Mouse (Mus musculus): ENCODE results near the gene Cacna1g. TPM values are rescaled to one million over a fixed set of nuclear protein-coding genes. Genes with fewer than 3 reads are reported as not detected.

Cacna1g gene
- polyA plus RNA-seq, 1 experiment from 2014 or later, result 8.5 TPM

DNA sequence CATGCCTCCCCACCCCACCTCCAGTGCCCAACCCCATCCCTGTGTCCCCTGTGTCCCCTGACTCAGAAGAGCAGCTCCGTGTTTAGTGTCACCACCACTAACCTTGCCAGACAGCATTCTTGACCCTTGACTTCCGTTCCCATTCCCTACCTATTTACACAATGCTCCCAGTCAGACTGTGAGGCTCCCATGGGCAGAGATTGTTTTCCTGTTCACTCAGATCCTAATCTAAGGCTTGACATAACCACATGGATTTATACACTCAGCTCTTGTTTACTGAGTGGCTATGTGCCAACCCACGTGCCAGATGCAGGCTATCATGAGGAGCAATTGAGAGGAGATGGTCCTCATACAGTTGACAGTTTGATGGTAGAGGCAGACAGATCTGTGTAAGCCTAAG is 108.7 kb downstream of the Cacna1g start:
- H3K9ac ChIP-seq, result no peak overlapping the region
- H3K9me3 ChIP-seq (replicated peaks), result no peaks in the 10 kb centered on the region
- no peak for ATAC-seq (replicated peaks; ENCODE audit: low FRiP score)
- no peaks in the 10 kb centered on the region for H3K36me3 ChIP-seq
- 48% methylated on average over 3 of the region's 3 CpGs for WGBS
- no peak overlapping the region for H3K4me2 ChIP-seq
- H3K27ac ChIP-seq, result no peak overlapping the region
- H3K4me1 ChIP-seq, result peaks cover 9% of the 10 kb centered on the region
- no peaks in the 10 kb centered on the region for H3K27me3 ChIP-seq
- no peak overlapping the region for H3K4me3 ChIP-seq (replicated peaks)

DNA sequence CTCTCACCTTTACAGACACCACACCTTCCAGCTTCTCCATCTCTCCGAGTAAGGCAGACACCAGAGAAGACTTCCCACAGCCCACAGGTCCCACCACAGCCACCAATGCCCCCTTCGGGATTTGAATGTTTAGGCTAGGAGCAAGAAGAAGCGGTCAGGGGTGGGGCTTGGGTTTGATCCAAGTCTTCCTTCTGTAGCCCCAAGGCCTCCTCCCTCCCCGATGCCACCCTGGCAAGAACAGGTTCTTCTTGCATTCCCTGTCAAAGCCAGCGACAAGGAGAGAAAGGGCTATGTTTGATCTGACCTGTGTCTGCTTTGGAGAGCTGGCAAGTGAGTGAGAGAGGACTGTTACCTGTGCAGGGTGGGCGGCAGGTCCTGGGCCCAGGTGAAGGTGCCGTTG is 110.3 kb downstream of the Cacna1g start:
- no peak overlapping the region for H3K27ac ChIP-seq
- no peak overlapping the region for H3K4me3 ChIP-seq (replicated peaks)
- H3K4me1 ChIP-seq, result peaks cover 7% of the 10 kb centered on the region; the same call in 1 of the 2 replicates
- no peak for ATAC-seq (replicated peaks; ENCODE audit: low FRiP score)
- no peaks in the 10 kb centered on the region for H3K36me3 ChIP-seq
- no peaks in the 10 kb centered on the region for H3K27me3 ChIP-seq
- H3K9me3 ChIP-seq (replicated peaks), result no peaks in the 10 kb centered on the region
- no peak overlapping the region for H3K4me2 ChIP-seq
- WGBS, result 76% methylated on average over 7 of the region's 7 CpGs
- H3K9ac ChIP-seq, result no peak overlapping the region

DNA sequence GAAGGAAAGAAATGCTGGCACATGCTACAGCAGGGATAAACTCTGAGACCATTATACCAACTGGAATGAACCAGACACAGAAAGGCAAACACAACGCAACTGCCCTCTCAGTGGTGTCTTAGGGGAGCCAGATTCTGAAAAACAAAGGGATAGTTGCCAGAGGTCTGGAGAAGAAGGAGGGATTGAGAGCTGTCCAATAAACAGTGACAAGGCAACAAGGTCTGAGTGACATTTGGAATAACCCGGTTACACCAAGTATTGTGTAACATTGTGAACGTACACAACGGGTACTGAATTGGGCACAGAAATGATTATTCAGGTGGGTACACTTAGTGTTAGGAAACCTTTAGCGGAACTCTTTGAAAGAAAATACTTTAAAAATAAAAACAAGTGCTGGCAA is 111.9 kb downstream of the Cacna1g start:
- Histone ChIP-seq H3K27ac (no peak overlapping the region), H3K4me3 (replicated peaks) (no peak overlapping the region), H3K9ac (no peak overlapping the region)

DNA sequence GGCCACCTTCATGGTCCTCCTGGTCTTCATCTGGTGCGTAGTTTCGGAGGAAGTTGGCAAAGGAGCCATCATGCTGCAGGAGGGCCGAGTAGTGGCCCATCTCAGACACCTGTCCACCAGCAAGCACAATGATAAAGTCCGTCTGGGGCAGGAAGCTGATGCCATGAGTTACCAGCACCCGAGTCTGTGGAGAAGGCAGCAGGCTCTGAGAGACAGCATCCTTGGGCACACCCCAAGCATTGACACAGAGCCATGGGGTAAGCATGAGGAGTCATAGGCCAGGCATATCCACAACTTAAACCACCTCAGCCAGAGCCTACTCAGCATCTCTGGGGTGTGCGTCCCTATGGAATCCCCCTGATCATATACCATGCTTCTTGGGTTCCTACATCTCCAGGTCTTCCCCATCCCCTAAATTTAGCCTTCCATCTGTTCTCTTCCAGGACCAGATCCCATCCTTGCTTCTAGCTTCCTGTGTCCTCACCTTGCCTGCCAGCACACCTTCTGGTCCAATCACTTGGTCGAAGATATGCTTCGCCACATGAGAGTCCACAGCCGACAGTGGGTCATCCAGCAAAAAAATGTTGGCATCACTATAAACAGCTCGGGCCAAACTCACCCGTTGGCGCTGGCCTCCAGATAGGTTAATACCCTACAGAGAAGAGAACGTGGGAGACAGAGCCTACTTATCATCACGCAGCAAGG is 112.7 kb downstream of the Cacna1g start:
- Histone ChIP-seq H3K9me3 (replicated peaks) (no peaks in the 10 kb centered on the region), H3K4me3 (replicated peaks) (no peak overlapping the region), H3K4me2 (no peak overlapping the region), H3K36me3 (no peaks in the 10 kb centered on the region), H3K4me1 (peaks cover 7% of the 10 kb centered on the region; the same call in 1 of the 2 replicates), H3K9ac (no peak overlapping the region), H3K27me3 (no peaks in the 10 kb centered on the region), H3K27ac (no peak overlapping the region)
- no peak for ATAC-seq (replicated peaks; ENCODE audit: low FRiP score)
- 93% methylated on average over 14 of the region's 14 CpGs for WGBS

More for the DNA sequence above, 111.9 kb downstream of the Cacna1g start:
- Histone ChIP-seq H3K27me3 (no peaks in the 10 kb centered on the region), H3K36me3 (no peaks in the 10 kb centered on the region), H3K9me3 (replicated peaks) (no peaks in the 10 kb centered on the region), H3K4me2 (no peak overlapping the region), H3K4me1 (peaks cover 7% of the 10 kb centered on the region; the same call in 1 of the 2 replicates)
- WGBS, result 96% methylated on average over 5 of the region's 5 CpGs
- ATAC-seq (replicated peaks; ENCODE audit: low FRiP score), result no peak

DNA sequence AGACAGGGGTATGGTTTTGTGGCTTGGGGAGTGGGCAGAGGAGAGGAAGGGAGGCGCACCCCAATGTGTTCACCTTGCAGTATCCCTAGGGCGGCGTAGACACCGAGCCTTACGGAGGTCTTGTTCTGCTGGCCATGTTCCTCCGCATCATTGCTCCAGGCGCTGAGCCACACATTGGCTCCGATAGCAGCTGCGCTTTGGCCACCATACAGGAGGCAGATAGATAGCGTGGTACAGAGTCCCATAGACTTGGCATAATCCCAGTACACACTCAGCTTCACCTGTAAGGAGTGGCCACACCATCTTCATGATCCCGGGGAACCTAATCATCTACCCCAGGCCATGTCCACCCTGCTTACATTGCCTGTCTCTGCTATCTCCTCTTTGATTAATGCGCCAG is 114.8 kb downstream of the Cacna1g start:
- ATAC-seq (replicated peaks; ENCODE audit: low FRiP score), result no peak; the same call in 1 of the 2 replicates
- 92% methylated on average over 12 of the region's 12 CpGs for WGBS
- no peak overlapping the region for H3K4me2 ChIP-seq
- no peaks in the 10 kb centered on the region for H3K9me3 ChIP-seq (replicated peaks)
- no peak overlapping the region for H3K4me3 ChIP-seq (replicated peaks)
- no peak overlapping the region for H3K9ac ChIP-seq
- H3K27me3 ChIP-seq, result peaks cover 4% of the 10 kb centered on the region; the same call in 1 of the 2 replicates
- no peak overlapping the region for H3K27ac ChIP-seq
- H3K36me3 ChIP-seq, result no peaks in the 10 kb centered on the region
- H3K4me1 ChIP-seq, result no peaks in the 10 kb centered on the region

Other genes starting within 250 kb of the Cacna1g start
- gene Wfikkn2, start 228.2 kb downstream of the Cacna1g start, polyA plus RNA-seq (2015; fragmentation: Nextera tagmentation; extraction: Ambion mirVana), result 2.4 and 3.4 TPM in 2 replicates
- gene Gm21885, start 192.3 kb downstream of the Cacna1g start, polyA plus RNA-seq (2015; fragmentation: Nextera tagmentation; extraction: Ambion mirVana), result not detected in 2 replicates
- 127 and 131 TPM in 2 replicates for gene Luc7l3, start 152.2 kb downstream of the Cacna1g start, polyA plus RNA-seq (2015; fragmentation: Nextera tagmentation; extraction: Ambion mirVana)
- gene Ankrd40, start 146.2 kb downstream of the Cacna1g start, polyA plus RNA-seq (2015; fragmentation: Nextera tagmentation; extraction: Ambion mirVana), result 14.8 and 15.4 TPM in 2 replicates
- gene Abcc3, start 81.2 kb downstream of the Cacna1g start, polyA plus RNA-seq (2015; fragmentation: Nextera tagmentation; extraction: Ambion mirVana), result 3.4 and 6.0 TPM in 2 replicates
- 0.05 and 0.19 TPM in 2 replicates for gene Spata20, start 12.0 kb upstream of the Cacna1g start, polyA plus RNA-seq (2015; fragmentation: Nextera tagmentation; extraction: Ambion mirVana)
- 16.5 and 18.4 TPM in 2 replicates for gene Epn3, start 25.8 kb upstream of the Cacna1g start, polyA plus RNA-seq (2015; fragmentation: Nextera tagmentation; extraction: Ambion mirVana)
- gene Mycbpap, start 47.5 kb upstream of the Cacna1g start, polyA plus RNA-seq (2015; fragmentation: Nextera tagmentation; extraction: Ambion mirVana), result 3.6 and 4.4 TPM in 2 replicates
- 4.0 and 5.6 TPM in 2 replicates for gene Rsad1, start 75.1 kb upstream of the Cacna1g start, polyA plus RNA-seq (2015; fragmentation: Nextera tagmentation; extraction: Ambion mirVana)
- gene Chad, start 90.8 kb upstream of the Cacna1g start, polyA plus RNA-seq (2015; fragmentation: Nextera tagmentation; extraction: Ambion mirVana), result 0.23 and 1.1 TPM in 2 replicates
- 7.9 and 8.9 TPM in 2 replicates for gene Acsf2, start 127.7 kb upstream of the Cacna1g start, polyA plus RNA-seq (2015; fragmentation: Nextera tagmentation; extraction: Ambion mirVana)
- 204 and 215 TPM in 2 replicates for gene Lrrc59, start 155.6 kb upstream of the Cacna1g start, polyA plus RNA-seq (2015; fragmentation: Nextera tagmentation; extraction: Ambion mirVana)
- 148 and 154 TPM in 2 replicates for gene Mrpl27, start 179.6 kb upstream of the Cacna1g start, polyA plus RNA-seq (2015; fragmentation: Nextera tagmentation; extraction: Ambion mirVana)
- gene Eme1, start 179.8 kb upstream of the Cacna1g start, polyA plus RNA-seq (2015; fragmentation: Nextera tagmentation; extraction: Ambion mirVana), result 25.9 and 27.1 TPM in 2 replicates
- 20.3 and 22.4 TPM in 2 replicates for gene Xylt2, start 203.3 kb upstream of the Cacna1g start, polyA plus RNA-seq (2015; fragmentation: Nextera tagmentation; extraction: Ambion mirVana)
- 0.53 and 0.63 TPM in 2 replicates for gene Gm11541, start 230.3 kb upstream of the Cacna1g start, polyA plus RNA-seq (2015; fragmentation: Nextera tagmentation; extraction: Ambion mirVana)